Mouse (Mus musculus) ES-Bruce4 (cell line): Measurements from ENCODE around the gene Lrp11.

Experiments
- CTCF ChIP-seq: IDR thresholded peaks from one replicate; pipeline ENCODE4 v1.8.1; 2011; ENCODE audit warnings: low read depth, low read length
- POLR2A ChIP-seq: IDR thresholded peaks from one replicate; pipeline ENCODE4 v1.8.1; 2011; ENCODE audit warnings: low read length; ENCODE audit not compliant: insufficient read depth

GRCm38 (mm10) chr10:7578002-7578401 is 11.6 kb upstream of the Lrp11 start:
- TF ChIP-seq CTCF (no peak), POLR2A (no peak)
